Mouse (Mus musculus) heart, postnatal 0 days (tissue): Measurements from ENCODE around the gene Zfhx3. TPM values are rescaled to one million over a fixed set of nuclear protein-coding genes. Genes with fewer than 3 reads are reported as not detected.
A peak's percentile ranks its signal among the peaks of the same experiment; 100 is the strongest.

Source experiments
- ATAC-seq: fragments of 200-750 bp; cut with Nextera tagmentation; 2 replicates; pipeline ENCODE4 v1.8.0; 2017; ENCODE audit warnings: low read depth, moderate number of reproducible peaks, moderate library complexity; ENCODE audit not compliant: insufficient read depth
- DNase-seq: peaks from one replicate; pipeline ENCODE4 v3.0.0-alpha.2; 2016; ENCODE audit warnings: low spot score
- H3K27ac ChIP-seq: fragments of 300-500 bp; sonication (generic); 2 replicates; pipeline ENCODE4 v1.5.1; 2014; ENCODE audit warnings: low read depth, mild to moderate bottlenecking
- H3K27me3 ChIP-seq: fragments of 300-500 bp; sonication (generic); 2 replicates; pipeline ENCODE4 v1.6.1; 2014; ENCODE audit warnings: low read length, mixed read lengths; ENCODE audit not compliant: control insufficient read depth, insufficient read depth
- H3K36me3 ChIP-seq: fragments of 300-500 bp; sonication (generic); replicated peaks from 2 replicates; pipeline ENCODE4 v1.6.1; 2014; ENCODE audit warnings: low read length, mixed read lengths; ENCODE audit not compliant: control insufficient read depth, insufficient read depth
- H3K4me1 ChIP-seq: fragments of 300-500 bp; sonication (generic); 2 replicates; pipeline ENCODE4 v1.6.1; 2014; ENCODE audit warnings: antibody characterized with exemption; ENCODE audit not compliant: control insufficient read depth, insufficient read depth
- H3K4me2 ChIP-seq: fragments of 300-500 bp; sonication (generic); 2 replicates; pipeline ENCODE4 v1.6.1; 2014; ENCODE audit warnings: low read depth, mild to moderate bottlenecking, low read length, moderate library complexity
- H3K4me3 ChIP-seq: fragments of 300-500 bp; sonication (generic); 2 replicates; pipeline ENCODE4 v1.5.1; 2014; ENCODE audit warnings: low read depth, low read length
- H3K9ac ChIP-seq: fragments of 300-500 bp; sonication (generic); replicated peaks from 2 replicates; pipeline ENCODE4 v1.6.1; 2014; ENCODE audit warnings: low read depth, low read length, mixed read lengths
- H3K9me3 ChIP-seq: fragments of 300-500 bp; sonication (generic); replicated peaks from 2 replicates; pipeline ENCODE4 v1.6.1; 2016; ENCODE audit warnings: low read length; ENCODE audit not compliant: control insufficient read depth
- CTCF ChIP-seq: IDR thresholded peaks from 2 replicates; pipeline ENCODE4 v1.5.1; 2016; ENCODE audit warnings: antibody characterized with exemption, control low read depth, low read depth
- EP300 ChIP-seq: IDR thresholded peaks from 2 replicates; pipeline ENCODE4 v1.6.1; 2016; ENCODE audit warnings: antibody characterized with exemption, low read depth
- WGBS: fragments of 180-500 bp; shearing (Covaris S2); extraction: QIAGEN DNeasy Blood & Tissue Kit; methylation state at CpG from one replicate; pipeline ENCODE4 v1.1.7; 2014; 5-methylcytosine and 5-hydroxymethylcytosine counted together
- polyA plus RNA-seq: library from polyadenylated mRNA; unstranded; fragments of >200 nt; fragmentation: Nextera tagmentation; extraction: Ambion mirVana; gene quantifications from 2 replicates; pipeline ENCODE4 v1.2.1, GENCODE M21; 2015
- total RNA-seq: library from RNA; depleted of rRNA; stranded (reverse); fragments of >200 nt; gene quantifications from 2 replicates; pipeline ENCODE4 v1.2.3, GENCODE M21; 2014; ENCODE audit warnings: low replicate concordance

Zfhx3 gene
- total and polyA plus RNA-seq, 2 experiments from 2014 or later, result 2.0 to 2.5 TPM

DNA sequence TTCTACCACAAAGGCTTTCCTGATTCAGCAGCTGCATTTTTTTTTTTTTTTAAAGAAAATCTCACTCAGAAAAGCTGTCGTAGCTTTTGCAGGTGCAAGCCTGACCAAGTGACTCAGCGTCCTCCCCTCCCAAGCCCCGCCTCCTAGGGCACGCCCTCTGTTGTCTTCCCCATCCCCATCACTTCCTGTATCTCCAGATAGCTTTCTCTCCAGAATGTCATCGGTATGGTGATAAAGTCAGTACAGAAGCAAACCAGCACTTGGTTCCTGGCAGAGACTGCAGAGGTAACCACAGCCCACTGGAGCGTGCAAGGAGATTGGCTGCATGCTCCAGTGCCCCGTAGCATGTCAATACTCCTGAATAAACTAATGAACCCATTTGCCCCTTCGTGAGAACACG, 450.5 kb downstream of the Zfhx3 start:
- DNase-seq, result no peak
- no peak for ATAC-seq
- Histone ChIP-seq H3K4me1 (no peaks in the 10 kb centered on the region), H3K9me3 (no peaks in the 10 kb centered on the region), H3K4me3 (no peak overlapping the region), H3K27me3 (no peaks in the 10 kb centered on the region), H3K9ac (no peak overlapping the region), H3K27ac (no peak overlapping the region), H3K36me3 (no peaks in the 10 kb centered on the region), H3K4me2 (no peak overlapping the region)
- 45% methylated on average over 9 of the region's 9 CpGs for WGBS
- TF ChIP-seq CTCF (no peak), EP300 (no peak)

DNA sequence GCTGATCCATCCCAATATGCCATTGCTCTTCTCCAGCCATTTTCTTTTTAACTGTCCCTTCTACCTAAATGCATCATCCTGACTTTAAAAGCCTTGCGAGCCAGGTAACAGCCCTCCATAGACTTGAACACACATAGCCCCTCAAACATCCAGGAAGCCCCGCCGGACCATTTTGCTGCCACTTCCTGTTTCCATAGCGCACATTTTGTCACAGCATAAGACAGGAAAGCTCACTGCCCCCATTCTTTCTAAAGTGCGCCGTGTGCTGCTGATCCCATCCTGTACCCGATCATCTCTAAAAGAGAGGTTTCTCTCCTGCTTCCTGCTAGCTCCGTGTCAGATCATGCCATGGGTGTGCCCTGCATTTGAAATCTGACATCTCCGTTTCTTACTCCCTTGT, 459.7 kb downstream of the Zfhx3 start:
- no peak overlapping the region for H3K9ac ChIP-seq
- TF ChIP-seq CTCF (no peak), EP300 (no peak)
- 66% methylated on average over 9 of the region's 9 CpGs for WGBS
- H3K9me3 ChIP-seq, result no peaks in the 10 kb centered on the region
- no peak overlapping the region for H3K27ac ChIP-seq
- H3K4me3 ChIP-seq, result no peak overlapping the region
- no peaks in the 10 kb centered on the region for H3K36me3 ChIP-seq
- ATAC-seq, result no peak
- H3K4me1 ChIP-seq, result no peaks in the 10 kb centered on the region
- DNase-seq, result no peak
- no peaks in the 10 kb centered on the region for H3K27me3 ChIP-seq
- H3K4me2 ChIP-seq, result peak overlapping the region; percentile 7; the same call in 1 of the 2 replicates

DNA sequence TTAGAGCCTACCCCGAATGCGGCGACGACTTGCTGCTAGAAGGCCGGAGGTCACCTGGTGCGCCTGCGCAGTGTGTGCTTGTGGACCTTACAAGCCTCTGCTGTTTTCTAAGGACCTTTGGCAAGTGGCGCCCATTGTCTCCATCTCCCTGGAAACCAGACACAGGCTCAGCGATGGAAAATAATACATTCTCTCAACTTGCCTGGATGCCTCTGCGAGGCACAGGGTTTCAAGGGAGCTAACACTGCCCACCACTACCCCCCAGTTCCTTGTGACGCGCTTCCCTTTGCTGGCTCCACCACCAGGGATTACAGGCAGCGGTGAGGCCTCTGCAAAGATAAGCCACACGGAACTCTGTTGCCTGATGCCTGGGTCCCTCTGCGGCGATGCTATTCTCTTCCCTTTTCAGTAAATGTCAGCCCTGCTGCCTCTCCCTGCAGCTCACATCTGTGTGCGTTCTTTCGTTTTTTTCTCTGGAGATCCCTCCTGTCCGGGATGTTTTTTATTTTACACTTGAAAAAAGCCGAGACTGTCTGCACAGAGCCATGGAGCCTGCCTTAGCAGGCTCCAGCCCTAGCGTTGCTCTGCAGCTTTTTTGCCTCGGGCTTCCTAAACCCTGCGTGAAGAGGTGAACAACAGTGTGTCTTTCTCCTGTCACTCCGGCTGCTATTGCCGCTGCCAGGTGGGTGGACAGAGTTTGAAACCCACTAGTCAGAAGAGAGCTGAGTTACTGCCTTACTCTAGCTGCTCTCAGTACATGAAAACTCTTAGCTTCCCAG, 464.5 kb downstream of the Zfhx3 start:
- Histone ChIP-seq H3K27ac (no peak overlapping the region), H3K27me3 (no peaks in the 10 kb centered on the region), H3K9ac (no peak overlapping the region; the same call in 1 of the 2 replicates), H3K4me2 (peak overlapping the region; percentile 28), H3K36me3 (no peaks in the 10 kb centered on the region), H3K9me3 (no peaks in the 10 kb centered on the region), H3K4me1 (no peaks in the 10 kb centered on the region), H3K4me3 (no peak overlapping the region)
- DNase-seq (no peak), ATAC-seq (no peak)
- TF ChIP-seq CTCF, result no peak
- no peak for TF ChIP-seq EP300
- WGBS, result 41% methylated on average over 25 of the region's 25 CpGs

DNA sequence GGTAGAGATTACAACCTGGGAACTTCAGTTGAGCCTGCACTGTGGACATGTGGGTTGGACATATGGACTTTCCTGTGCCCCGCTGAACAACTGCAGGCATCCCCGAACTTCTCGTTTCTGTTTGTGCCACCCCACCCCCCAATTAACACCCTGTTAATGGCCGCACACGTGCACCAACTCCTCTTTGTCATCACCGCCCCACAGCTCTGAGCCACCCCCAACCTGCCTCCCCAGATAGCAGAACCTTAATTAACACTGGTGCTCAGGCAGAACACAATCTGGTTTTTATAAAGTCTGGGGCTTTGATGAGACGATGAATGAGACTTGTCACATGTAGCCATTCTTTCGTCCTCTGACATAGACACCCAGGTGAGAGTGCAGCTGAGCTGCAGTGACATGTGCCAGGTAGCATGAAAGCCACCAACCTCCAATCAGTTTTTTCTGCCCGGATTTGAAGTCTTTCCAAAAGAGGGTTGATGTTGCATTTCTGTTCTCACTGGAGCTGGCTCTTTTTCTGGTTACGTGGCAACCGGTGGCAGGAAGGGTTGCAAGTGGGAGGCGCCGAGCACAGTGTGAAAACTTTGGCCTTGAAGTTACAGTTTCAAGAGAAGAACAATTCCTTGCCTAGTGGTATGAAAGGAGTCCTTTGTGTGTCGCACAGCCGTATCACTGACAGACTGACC, 476.9 kb downstream of the Zfhx3 start:
- WGBS, result 67% methylated on average over 15 of the region's 15 CpGs
- H3K36me3 ChIP-seq, result no peaks in the 10 kb centered on the region
- DNase-seq (no peak), ATAC-seq (no peak)
- no peaks in the 10 kb centered on the region for H3K27me3 ChIP-seq
- H3K9ac ChIP-seq, result no peak overlapping the region
- H3K27ac ChIP-seq, result no peak overlapping the region
- H3K9me3 ChIP-seq, result no peaks in the 10 kb centered on the region
- H3K4me1 ChIP-seq, result no peaks in the 10 kb centered on the region
- no peak for TF ChIP-seq CTCF
- TF ChIP-seq EP300, result no peak
- H3K4me2 ChIP-seq, result no peak overlapping the region
- no peak overlapping the region for H3K4me3 ChIP-seq

DNA sequence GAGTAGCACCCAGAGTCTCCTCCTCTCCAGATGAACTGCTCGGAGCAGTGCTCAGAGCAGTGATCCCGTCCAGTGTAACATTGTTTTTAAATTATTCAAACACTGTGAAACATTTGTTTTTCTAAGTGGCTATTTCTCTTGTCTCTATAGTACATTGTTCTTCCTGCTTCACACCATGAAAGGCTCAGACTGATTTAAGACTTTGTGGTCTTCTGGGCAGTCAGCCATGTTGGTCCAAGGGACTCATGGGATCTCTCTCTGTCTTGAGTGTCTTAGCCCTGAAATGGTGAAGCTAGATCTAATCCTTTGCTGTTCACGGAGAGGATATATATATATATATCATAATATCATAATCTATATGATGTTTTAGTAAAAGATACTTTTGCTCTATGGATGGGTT, 480.1 kb downstream of the Zfhx3 start:
- Histone ChIP-seq H3K9ac (no peak overlapping the region), H3K9me3 (no peaks in the 10 kb centered on the region), H3K4me3 (no peak overlapping the region), H3K27ac (no peak overlapping the region), H3K4me1 (no peaks in the 10 kb centered on the region), H3K4me2 (no peak overlapping the region), H3K27me3 (no peaks in the 10 kb centered on the region), H3K36me3 (no peaks in the 10 kb centered on the region)
- 81% methylated on average over 3 of the region's 3 CpGs for WGBS
- no peak for ATAC-seq
- TF ChIP-seq CTCF (no peak), EP300 (no peak)
- DNase-seq, result no peak
